Mouse (Mus musculus) kidney, postnatal 14 days (tissue): ENCODE results near the gene Fyb.

Source experiments
- DNase-seq: peaks from one replicate; pipeline ENCODE4 v3.0.0; 2022; ENCODE audit warnings: mixed read lengths

The Fyb gene

DNA sequence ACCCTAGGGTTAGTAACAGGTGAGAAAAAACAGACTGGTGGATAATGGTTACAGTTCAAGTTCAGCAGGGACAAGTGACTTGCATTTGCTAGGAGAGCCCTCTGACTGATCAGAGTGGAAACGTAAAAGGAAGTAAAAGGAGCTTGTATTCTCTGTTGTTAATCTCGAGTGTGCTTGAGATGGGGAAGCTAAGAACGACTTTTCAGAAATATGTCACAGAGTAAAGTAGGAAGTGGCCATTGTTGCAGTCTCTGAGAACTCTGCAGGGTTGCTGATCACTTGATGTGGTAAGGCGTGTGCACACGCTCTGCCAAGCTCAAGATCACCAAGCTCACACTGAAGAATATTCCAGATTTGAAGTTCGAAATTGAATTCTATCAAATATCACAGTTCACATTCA, 78.7 kb downstream of the Fyb start:
- no peak for DNase-seq

DNA sequence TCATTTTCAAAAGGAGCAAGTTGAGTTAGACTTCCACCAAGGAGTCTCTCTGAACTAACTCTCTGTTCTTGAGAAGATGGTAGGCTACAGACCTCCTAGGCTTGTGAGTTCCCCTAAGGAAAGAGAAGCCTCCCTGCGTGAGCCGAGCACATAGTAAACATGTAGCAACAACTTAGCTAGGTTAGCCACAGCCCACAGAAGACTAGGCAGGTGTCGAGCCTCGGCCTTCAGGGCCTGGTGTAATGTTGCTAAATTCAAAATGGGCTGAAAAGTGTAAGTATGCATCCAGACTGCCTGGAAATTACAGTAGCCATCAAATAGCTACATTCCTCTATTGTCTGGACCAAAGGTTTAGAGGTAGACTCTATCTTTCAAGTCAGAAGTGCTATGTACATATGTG, 79.3 kb downstream of the Fyb start:
- no peak for DNase-seq

DNA sequence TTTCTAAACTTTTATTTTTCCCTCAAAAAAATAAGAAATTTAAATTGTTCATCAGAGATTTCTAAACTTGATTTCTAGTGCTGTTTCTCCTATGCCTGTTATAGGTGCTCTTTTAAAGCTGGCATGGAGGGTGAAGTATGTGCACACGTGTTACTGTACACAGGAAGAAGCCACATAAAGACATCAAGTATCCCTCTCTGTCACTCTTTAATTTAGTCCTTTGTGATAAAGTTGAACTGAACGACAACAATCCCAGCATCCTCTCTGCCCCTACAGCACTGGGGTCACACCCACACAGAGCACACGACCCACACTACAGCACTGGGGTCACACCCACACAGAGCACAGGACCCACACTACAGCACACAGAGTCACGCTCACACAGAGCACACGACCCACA, 88.0 kb downstream of the Fyb start:
- no peak for DNase-seq

DNA sequence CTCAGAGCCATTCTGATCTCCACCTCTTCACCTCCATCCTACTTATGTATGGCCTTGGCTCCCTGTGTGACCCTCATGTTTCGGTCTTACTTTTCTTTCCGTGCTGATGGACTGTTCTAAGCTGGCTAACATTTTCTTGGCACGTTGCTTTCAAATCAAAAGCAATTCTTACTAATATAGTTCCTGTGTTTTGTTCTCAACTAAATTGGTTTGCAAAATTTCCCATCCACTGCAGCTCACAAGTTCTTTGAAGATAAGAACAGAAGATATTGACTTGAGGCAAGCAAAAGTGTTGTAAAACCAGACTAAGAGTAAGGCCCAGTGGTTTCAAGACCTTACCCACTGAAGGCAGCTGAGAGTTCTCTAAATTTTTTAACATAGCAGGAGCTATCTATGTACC, 90.2 kb downstream of the Fyb start:
- no peak for DNase-seq

DNA sequence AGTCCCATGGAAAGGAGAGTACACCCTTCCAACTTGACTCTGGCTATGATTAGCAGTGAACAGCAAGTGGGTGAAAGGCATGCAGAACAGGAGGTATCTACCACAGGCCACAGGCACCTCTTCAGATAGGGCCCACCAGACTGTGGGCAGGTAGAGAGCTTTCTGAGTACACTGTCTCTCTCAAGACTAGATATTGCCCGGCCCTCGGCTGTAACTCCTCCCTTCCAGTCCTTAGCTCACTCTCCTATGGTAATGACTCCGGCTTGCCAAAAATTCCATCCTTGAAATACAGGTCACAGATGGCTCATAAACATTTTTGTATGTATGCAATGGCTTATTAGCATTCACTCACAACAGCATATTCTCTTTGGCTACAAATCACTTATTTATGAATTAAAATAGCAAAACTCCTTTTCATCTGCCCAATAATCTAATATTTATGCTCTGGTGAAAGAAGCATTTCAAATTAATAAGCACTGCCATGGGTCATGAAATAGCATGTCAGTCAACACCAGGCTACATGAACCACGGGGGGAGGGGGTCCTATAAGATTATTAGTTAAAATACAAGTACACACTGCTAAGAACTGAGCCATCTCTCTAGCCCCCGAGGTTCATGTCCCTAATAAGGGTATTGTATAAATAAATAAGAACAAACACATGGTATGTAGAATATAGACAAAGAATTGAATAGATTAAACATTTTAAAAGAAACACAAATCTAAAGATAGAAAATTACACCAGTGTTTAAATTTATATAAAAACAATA, 93.9 kb downstream of the Fyb start:
- DNase-seq, result no peak

DNA sequence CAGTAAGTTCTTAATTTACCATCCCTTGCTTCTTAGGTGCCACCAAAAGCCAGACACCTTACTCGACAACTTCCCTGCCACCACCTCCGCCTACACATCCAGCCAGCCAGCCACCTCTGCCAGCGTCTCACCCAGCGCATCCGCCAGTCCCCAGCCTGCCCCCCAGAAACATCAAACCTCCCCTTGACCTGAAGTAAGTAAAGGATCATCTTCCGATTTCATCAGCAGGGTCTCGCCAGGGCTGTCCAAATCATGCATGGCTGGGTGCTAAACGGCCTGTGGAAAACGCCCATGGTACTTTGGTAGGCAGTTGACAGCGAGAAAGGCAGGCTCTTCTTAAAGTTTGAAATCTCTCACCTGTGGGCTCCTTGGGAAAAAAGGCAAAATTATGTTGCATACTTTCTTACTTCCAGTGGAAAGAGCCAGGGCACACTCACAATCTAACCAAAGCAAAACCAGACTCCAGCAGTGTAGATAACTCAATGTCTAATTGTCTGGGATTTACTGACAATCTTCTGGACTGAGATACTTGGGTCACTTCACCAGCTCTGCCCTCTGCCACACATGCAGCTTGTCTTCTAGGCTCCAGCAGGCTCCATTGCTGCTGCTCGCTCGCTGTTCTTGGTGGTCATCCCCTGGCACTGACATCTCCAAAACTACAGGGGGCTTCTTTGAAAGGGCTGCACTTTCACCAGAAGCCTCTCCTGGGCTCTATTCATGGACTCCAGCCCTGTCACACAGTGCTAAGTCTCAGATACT, 97.1 kb downstream of the Fyb start:
- DNase-seq, result no peak

DNA sequence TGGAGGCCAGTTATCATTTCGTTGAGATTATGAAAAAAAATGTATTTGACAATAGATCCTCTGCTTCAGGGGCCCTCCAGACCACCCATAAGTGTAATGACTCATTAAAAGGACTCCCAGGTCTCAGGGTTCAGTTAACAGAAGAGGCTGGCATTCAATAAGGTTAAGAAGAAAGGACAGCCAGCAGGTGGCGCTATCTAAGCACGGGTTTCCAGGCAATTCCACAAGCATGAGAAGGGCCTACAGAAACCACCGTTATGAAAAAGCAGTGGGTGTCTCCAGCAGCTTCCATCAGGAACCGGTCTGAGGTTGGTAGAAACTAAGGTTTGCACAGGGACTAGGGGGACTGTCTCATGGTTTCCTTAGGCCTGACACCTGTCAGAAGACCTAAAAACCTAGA, 99.9 kb downstream of the Fyb start:
- peak; percentile 76 for DNase-seq

DNA sequence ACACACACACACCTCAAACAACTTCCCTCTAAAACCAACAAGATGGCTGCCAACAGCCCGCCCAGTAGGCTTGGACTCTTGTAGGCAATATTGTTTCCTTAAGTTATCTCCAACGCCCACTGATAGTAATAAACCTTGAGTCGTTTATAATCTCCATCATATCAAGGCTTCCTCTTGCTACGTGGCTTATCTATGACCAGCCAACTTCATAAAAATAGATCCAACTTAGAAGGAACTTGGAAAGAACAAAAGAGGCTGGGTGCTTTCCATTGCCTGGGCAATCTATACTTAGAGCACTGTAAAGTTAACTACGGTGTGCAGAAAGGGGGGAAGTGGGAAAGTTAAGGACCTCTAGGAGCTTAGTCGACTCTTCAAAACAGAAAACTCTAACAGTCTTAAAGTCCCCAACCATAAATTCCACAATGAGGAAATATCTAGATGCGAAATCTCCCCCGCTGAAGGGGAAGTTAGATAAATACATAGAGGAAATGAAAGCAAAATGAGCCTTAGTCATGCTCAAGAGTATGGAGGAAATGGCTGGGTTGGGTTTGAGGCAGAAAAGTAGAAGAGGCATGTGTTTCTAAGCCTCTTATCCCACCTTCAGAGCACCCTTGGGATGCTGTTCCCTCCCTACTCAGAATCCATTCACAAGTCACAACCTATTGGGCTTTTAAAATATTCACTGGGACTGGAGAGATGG, 101.0 kb downstream of the Fyb start:
- DNase-seq, result no peak

DNA sequence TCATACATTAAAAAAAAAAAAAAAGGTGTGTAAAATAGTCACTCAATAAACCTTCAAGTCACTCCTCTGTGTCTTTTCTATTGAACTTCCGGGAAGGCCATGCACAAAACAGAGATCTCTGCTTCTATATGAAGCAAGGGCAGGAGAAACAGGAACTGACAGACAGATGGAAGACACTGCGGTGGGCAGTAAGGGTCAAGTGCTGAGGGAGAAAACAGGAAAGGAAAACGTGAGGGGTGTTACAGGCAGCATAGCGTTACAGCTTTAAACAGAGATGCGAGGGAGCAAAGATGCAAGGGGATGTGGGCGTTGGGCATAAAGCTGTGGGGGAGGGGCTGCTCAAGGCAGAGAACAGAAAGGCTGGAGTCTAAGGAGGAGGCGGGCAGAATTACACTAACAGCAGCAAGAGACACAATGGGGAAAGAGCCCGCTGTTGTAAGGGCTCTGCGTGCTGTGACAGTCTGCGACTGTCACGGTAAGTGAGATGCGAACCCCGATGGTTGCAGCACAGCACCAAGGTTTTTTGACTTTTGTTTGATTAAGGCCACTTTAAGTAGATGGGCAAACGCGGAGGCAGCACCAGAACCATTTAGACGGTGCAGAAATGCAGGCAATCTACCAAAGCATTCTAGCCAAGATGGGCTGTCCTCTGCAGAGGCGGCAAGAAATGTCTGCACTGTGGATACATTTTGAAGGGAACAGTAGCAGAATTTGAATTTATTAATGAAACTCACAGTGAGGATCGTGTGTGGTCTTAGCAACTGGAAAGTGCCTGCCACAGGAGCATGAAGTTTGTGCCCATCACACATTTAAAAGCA, 101.9 kb downstream of the Fyb start:
- DNase-seq, result peak; percentile 3

DNA sequence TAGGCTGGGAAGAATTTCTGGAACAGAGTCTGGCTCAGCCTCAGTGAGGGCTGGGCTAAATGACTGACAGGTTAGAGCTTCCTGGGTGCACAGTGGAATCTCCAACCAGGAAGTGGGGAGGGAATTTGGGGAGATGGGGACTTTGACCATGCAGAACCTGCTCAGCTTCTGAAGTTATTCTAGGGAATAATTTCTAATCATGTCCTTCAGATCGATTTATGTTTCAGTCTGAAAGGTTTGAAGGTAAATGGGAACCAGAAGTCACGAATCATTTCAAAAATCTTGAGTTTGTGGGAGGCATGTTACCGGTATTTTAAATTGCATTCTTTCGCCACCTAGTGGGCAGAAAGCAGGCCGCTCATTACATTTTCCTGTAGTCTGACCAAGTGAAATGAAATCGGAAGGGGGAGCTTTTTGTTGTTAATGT, 103.0 kb downstream of the Fyb start:
- peak; percentile 63 for DNase-seq

DNA sequence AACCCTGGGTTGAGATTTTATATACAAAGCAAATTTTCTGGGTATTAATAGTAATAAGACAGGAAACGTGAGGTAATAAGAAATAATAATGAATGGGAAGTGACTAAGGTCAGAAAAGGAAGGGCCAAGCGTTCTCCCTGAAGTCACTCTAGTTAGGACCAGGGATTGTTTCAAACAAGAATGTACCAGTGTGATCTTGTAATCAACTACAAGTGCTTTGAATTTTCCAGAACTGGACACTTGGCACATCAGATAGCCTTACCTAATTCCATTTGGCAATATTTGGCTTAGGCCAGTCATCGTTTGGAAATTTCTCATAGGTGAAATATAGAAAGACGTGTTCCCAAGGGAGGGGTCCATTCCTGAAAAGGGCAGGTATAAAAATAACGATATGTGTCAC, 103.5 kb downstream of the Fyb start:
- no peak for DNase-seq

DNA sequence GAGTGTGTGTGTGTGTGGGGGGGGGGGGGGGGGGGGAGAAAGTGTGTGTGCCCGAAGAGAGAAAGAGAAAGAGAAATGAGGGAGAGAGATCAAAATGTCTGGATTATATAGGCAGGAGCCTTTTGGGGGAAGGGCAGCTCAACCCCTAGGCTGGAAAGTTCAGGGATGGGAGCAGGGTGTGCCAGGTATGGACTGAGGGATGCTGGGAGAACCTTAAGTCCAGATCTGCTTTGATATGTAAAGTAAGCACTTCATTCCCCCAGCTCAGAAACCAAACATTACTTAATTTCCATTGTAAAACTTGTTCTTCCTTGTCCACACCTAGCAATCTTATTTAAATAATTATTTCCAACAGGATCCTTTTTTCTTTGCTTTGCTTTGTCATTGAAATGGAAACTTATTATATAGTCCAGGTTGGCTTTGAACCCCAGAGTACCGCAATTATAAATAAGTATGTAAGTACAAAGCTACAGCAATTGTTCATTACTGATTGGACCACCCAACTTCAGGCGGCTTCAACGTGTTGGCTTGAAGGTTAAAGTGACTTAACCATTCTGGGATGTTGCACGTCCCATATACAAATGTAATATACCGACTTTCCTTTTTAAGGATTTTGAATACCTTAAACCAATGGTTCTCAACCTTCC, 105.9 kb downstream of the Fyb start:
- no peak for DNase-seq

DNA sequence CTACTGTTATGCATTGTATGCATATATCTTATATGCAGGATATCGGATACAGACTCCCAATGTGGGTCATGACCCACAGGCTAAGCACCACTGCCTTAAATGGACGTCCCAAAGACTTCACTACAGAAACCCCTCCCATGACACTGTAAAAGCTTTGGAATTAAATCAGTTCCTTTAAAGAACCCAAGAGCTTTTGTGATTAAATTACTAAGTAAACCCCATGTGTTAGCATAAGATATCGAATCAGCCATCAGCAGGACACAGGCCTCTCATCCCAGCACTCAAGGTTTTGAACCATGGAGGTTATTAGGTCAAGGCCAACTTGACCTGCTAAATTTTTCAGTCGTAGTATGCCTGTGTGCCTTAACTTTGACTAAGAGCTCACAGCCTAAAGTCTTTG, 106.5 kb downstream of the Fyb start:
- DNase-seq, result no peak

DNA sequence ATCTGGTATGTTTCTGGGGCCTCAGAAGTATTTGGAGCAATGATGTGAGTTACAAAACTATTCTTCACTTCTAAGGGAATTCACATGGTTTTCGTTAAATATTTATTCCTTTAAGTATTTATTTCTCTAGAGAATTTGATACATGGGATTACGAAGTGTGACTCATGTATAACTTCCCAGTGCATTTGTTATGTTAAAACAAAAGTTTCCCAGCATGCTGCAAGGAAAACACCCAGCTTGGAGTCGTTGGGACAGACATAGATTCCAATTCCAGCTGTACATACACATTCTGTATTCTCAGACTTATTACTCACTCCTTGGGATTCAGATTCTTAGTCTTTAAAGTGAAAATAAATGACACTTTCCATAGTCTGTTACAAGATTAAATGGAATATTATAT, 112.8 kb downstream of the Fyb start:
- DNase-seq, result no peak

DNA sequence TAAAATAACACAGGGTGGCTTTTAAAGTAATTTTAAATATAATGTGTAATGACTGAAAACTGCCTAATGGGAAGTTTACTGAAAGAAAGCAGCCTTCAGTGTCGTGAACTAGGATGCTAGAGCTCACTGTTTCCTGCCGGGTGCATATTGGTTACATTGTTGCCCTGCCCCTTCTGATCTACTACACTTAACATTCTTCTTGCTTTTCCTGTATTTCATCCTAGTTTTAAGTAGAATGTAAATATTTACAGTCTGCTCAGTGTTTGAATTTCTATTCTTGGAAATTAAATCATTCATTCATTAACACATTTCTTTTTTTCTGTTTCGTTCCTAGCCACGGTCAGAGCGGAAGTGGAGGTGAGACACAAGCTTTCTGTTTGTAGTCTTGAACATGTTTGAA, 119.6 kb downstream of the Fyb start:
- no peak for DNase-seq

DNA sequence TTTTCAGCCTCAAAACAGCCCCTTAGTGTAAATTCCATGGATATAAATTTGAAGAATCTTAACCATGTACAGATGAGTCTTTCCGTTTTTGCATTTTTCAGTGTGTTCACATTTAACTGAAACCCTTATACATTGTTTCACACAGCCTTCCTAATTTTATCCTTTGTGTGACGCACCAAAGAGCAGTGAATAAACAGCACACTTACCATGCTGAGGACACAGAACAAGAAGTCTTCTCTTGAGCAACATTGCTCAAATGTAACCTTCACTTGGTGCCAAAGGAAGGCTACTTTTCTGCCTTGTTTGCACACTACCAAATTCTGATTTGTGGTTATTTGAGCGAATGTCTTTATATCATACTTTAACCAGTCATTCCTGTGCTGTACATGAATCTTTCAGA, 122.8 kb downstream of the Fyb start:
- DNase-seq, result no peak

DNA sequence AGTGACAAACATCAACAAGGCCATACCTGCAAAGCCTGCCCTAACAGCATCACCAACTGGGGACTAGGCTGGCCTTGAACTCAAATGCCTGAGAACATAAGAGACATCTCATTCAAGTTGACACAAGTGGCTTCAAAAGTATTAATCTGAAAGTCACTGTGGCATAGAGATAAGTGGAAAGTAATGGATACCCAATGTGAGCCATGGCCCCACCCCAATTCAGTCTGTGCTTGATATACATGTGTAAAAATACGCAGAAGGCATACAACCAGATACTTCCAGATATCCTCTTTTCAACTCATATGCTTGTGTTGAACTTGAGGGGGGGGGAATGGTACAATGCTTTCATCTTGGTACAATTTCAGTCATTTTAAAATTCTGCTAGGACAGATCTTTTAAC, 124.4 kb downstream of the Fyb start:
- no peak for DNase-seq

DNA sequence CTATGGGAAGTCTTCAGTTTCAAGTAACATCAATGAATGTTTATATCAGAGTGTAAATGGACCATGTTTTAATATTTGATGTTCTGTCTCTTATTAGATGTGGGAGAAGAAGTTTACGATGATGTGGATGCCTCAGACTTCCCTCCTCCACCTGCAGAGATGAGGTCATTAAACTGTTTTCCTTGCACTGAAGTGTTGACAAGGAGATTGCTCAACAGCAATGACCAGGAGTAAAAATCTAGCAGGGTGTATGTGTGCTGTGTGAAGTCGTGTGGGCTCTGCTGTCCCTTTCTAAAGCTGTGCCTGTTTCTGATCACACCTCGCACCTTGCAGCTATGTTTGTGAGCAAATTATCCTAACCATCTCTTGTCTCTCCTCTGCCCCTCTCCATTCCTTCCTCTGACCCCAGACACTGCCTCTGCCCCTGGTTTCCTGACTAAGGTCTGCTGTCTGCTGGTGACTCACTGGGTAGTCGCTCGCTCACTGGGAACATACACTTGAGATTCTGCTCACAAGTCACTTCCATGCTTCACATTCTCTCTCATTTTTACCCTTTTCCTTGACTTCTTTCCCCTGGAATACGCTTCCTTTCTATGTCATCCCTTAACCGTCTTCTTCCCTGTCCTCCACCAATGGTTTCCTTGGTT, 126.2 kb downstream of the Fyb start:
- DNase-seq, result no peak

DNA sequence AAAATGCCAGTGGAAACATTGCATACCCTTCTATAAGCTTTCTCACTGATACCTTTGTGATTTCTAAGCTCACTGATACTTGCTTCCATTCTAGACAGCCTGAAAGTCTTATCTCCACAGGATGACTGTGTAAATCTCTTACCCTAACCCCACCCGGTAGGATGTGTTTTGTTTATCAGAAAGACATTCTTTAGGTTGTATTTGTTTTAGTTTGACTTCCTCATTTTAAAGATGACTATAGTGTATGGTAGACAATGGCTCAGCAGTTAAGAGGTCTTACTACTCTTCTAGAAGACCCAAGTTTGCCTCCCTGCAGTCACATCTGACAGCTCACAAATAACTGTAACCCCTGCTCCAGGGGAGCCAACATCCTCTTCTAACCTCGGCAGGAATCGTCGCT, 130.4 kb downstream of the Fyb start:
- no peak for DNase-seq

DNA sequence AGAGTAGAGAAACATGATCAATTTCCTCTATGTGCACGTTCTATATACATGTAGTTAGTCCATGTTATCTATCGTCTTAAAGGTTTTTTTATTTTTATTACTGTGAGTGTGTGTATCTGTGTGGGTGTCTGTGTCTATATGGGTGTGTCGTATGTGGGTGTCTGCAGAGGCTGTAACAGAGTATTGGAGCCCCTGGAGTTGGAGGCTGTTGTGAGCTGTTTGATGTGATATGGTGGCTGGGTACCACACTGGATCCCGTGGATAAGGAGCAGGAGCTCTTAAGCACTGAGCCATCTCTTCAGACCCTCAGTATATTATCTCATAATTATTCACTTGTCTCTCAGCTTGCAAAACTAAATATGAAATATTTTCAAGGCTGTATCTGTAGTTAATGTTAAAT, 135.4 kb downstream of the Fyb start:
- DNase-seq, result no peak

DNA sequence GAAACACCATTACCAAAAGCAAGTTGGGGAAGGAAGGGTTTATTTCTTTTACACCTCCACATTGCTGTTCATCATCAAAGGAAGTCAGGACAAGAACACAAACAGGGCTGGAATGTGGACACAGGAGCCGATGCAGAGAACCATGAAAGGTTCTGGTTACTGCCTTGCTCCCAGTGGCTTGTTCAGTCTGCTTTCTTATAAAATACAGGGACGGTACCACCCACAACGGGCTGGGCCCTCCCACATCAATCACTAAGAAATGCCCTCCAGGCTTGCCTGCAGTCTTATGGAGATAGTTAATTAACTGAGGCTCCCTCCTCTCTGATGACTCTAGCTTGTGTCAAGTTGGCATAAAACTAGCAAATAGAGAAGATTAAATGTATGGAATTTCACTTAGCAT, 139.3 kb downstream of the Fyb start:
- no peak for DNase-seq

DNA sequence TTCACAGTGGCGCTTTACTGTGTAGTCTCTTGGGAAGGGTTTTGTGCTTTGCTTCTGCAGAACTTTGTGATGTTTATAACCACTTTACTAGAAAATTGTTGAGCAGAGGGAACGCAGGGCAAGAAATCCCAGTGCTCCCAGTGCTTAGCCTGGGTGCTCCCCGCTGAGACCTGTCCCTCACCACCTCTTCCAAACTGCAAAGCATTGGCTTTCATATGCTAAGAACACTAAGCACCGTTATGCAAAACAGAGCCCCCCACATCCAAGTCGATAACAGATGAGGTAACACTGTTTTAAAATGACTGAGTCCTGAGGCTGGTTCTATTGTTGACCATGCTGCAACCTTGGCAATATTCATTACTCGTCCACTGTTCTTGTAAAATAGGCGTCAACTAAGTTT, 141.3 kb downstream of the Fyb start:
- DNase-seq, result no peak
